Mouse (Mus musculus): ENCODE data around the gene Htr6.

DNA sequence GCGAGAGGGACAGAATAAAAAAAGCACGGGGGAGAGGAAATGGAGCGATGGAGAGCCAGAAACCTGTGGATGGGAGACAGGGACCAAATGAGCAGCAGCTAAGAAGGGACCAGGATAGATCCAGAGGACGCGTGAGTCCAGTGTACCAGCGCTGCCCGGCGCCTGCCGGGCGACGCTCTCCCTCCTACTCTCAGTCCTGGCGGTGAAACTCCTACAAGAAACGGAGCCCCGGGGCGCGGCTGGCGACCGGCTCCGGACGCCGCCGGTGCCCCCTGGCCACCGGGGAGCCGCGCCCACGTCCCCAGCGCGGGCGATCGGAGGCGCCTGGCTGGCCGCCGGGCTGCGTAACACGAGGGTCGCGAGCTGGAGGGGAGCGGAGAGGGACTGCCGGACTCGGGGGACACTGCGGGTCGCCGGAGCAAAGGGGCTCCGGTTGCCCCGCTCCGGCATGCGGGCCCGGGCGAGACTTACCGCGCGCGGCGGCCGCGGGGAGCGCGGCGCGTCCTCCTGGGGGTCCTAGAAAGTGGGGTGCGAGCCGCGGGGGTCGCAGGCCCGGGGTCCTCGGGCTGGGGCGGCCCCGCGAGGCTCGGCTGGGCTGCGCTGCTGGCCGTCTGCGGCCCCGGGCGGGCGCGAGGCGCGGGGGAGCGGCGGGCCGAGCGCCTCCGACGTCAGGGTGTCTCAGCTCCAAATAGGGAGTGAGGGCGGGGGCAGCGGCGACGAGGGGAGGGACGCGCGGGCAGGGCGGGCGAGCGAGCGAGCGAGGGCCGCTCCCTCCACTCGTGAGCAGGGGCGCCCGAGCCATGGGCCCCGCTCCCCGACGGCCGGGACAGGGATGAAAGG, 17.2 kb upstream of the Htr6 start, which contains the start of gene Nbl1:
- no peak for TF ChIP-seq GATA1 (IDR thresholded peaks at IDR 0.05; ENCODE audit: borderline replicate concordance, low read length)
- TF ChIP-seq FLI1 (IDR thresholded peaks at IDR 0.05; ENCODE audit: low read length) = no peak

Data from megakaryocyte, embryonic 14.5 days (primary cell).